In the genomic region with DNA sequence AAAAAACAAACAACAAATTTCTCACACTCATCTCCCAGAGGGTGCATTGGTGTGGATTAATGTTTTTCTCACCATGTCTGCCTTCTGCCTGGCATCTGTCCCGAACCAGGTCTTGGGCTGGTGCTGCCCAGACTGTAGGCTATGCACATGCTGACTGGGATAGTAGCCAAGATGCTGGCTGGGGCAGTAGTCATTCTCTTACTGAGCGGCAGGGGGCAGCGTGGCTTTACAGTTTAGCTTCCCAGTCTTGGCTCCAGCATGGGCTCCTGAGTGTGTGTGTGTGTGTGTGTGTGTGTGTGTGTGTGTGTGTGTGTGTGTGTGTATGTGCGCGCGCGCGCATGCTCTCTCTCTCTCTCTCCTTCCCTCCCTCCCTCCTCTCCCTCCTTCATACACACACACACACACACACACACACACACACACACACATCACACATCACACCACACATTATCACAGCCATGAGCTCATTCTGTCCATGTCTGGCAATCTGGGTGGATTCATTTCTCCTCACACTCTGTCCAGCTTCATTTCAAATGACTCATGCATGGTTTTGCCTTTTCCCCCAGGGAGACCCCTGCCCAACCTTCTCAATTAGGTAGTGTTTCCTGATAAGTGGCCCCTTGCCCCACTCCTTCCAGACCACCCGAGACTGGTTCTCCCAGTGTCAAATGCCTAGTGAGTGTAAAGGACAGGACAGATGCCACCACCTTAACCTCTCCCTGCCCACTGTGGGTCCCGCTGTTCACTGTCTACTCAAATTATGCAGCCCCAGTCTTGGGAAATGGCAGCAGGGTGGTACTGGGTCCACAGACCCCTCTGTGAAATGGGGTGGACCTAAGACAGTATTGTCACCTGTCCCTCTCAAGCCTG, we compare ENCODE assay signal across 9 mouse cellular contexts. TPM values are rescaled to one million over a fixed set of nuclear protein-coding genes. Genes with fewer than 3 reads are reported as not detected.
A peak's percentile ranks its signal among the peaks of the same experiment; 100 is the strongest.
DNase-seq lines count a peak whose midpoint lies in the region; ATAC-seq lines count a peak whose summit lies in the region.
"Had no signal": no experiment of that assay in that cellular context is flagged by ENCODE, and none has a peak within 500 bp of the region (broad histone marks: within the 10 kb centered on the region; RNA-seq: fewer than 3 reads in every experiment).

No protein-coding gene starts in this region.

- H3K4me1 ChIP-seq in lung, embryonic 16.5 days (replicated peaks; ENCODE audit: control insufficient read depth, insufficient read depth, low read length): peaks cover 5% of the 10 kb centered on the region; the same call in 1 of the 2 replicates

- WGBS in lung, embryonic 16.5 days: 20% methylated on average over 5 of the region's 10 CpGs

- ATAC-seq in lung, embryonic 16.5 days (ENCODE audit: low read depth): peak; percentile 24; the same call in 1 of the 2 replicates

- no peaks in the 10 kb centered on the region for H3K36me3 ChIP-seq in lung, embryonic 16.5 days (ENCODE audit: control insufficient read depth, insufficient read depth, low read length)
- H3K36me3 ChIP-seq: heart, embryonic 13.5 days had no signal

- H3K27ac ChIP-seq in lung, embryonic 16.5 days (ENCODE audit: low read length): no peak overlapping the region
- H3K27ac ChIP-seq: heart, embryonic 13.5 days had no signal

- no peaks in the 10 kb centered on the region for H3K9me3 ChIP-seq in lung, embryonic 16.5 days (ENCODE audit: control insufficient read depth, low read length)
- H3K9me3 ChIP-seq: heart, embryonic 13.5 days had no signal

- DNase-seq in 416B (ENCODE audit: low read depth) (peak; percentile 89), R1 (ENCODE audit: low read depth, low spot score) (peak; percentile 85)
- peak; percentile 72 to 95 for DNase-seq in cerebellum, postnatal 4 days (ENCODE audit: low spot score in 2 of 2)
- DNase-seq in gastrocnemius, adult 8-10 months (ENCODE audit: low spot score in 2 of 2): peak; percentile 85 to 86
- peak; percentile 87 for DNase-seq in kidney, postnatal 25 days
- peak; percentile 90 for DNase-seq in retina, embryonic 14.5 days (ENCODE audit: low spot score)
- peak; percentile 54 for DNase-seq in urinary bladder, postnatal 10 days (ENCODE audit: low spot score)

- no peak overlapping the region for H3K4me2 ChIP-seq in lung, embryonic 16.5 days (ENCODE audit: low read depth, low read length)
- H3K4me2 ChIP-seq: heart, embryonic 13.5 days had no signal

- H3K27me3 ChIP-seq in lung, embryonic 16.5 days (ENCODE audit: control insufficient read depth, insufficient read depth, low read depth, low read length): peaks cover 40% of the 10 kb centered on the region

- H3K9ac ChIP-seq in lung, embryonic 16.5 days (ENCODE audit: low read length): no peak overlapping the region
- H3K9ac ChIP-seq: heart, embryonic 13.5 days had no signal

- no peak overlapping the region for H3K4me3 ChIP-seq in lung, embryonic 16.5 days (ENCODE audit: low read length)
- H3K4me3 ChIP-seq: heart, embryonic 13.5 days had no signal

RNA-seq across cellular contexts. Expression of a gene that starts 3.8 kb away (rescaled TPM):
- 10 to 100 TPM in 1 of 4 experiments, 1 to 10 TPM in 3; 8.9 to 13.2 (median 9.5) TPM for total RNA-seq in gastrocnemius, adult 8-10 months (2022)
- 3.9 and 4.1 TPM in 2 replicates for polyA plus RNA-seq in lung, embryonic 16.5 days (2015; fragmentation: Nextera tagmentation; extraction: Ambion mirVana)

RNA-seq across cellular contexts. Expression of a gene that starts 12.4 kb away (rescaled TPM):
- total RNA-seq in gastrocnemius, adult 8-10 months (2022): not detected
- polyA plus RNA-seq in lung, embryonic 16.5 days (2015; fragmentation: Nextera tagmentation; extraction: Ambion mirVana): 0.48 and 0.55 TPM in 2 replicates
- polyA plus RNA-seq: heart, embryonic 13.5 days had no signal
